Mouse (Mus musculus) liver, postnatal 0 days (tissue): ENCODE measurements around the gene Rbpjl. TPM values are rescaled to one million over a fixed set of nuclear protein-coding genes. Genes with fewer than 3 reads are reported as not detected.

Experiments used
- ATAC-seq: fragments of 200-750 bp; cut with Nextera tagmentation; 2 replicates; pipeline ENCODE4 v1.8.0; 2017; ENCODE audit warnings: mild to moderate bottlenecking, moderate library complexity
- DNase-seq: peaks from one replicate; pipeline ENCODE4 v3.0.0-alpha.2; 2016
- H3K27ac ChIP-seq: fragments of 300-500 bp; sonication (generic); 2 replicates; pipeline ENCODE4 v1.5.1; 2014; ENCODE audit warnings: antibody characterized with exemption, moderate library complexity, mild to moderate bottlenecking, low read depth
- H3K27me3 ChIP-seq: fragments of 300-500 bp; sonication (generic); 2 replicates; pipeline ENCODE4 v1.6.1; 2014; ENCODE audit warnings: low read length, control low read depth, mixed read lengths; ENCODE audit not compliant: insufficient read depth
- H3K36me3 ChIP-seq: fragments of 300-500 bp; sonication (generic); replicated peaks from 2 replicates; pipeline ENCODE4 v1.6.1; 2014; ENCODE audit warnings: mild to moderate bottlenecking, control low read depth, low read length, moderate library complexity, mixed read lengths; ENCODE audit not compliant: insufficient read depth
- H3K4me1 ChIP-seq: fragments of 300-500 bp; sonication (generic); 2 replicates; pipeline ENCODE4 v1.6.1; 2014; ENCODE audit warnings: antibody characterized with exemption, mild to moderate bottlenecking, control low read depth; ENCODE audit not compliant: insufficient read depth
- H3K4me2 ChIP-seq: fragments of 300-500 bp; sonication (generic); 2 replicates; pipeline ENCODE4 v1.6.1; 2014; ENCODE audit warnings: low read depth, mild to moderate bottlenecking, low read length, moderate library complexity, mixed read lengths
- H3K4me3 ChIP-seq: fragments of 300-500 bp; sonication (generic); 2 replicates; pipeline ENCODE4 v1.5.1; 2014; ENCODE audit warnings: low read depth, low read length
- H3K9ac ChIP-seq: fragments of 300-500 bp; sonication (generic); replicated peaks from 2 replicates; pipeline ENCODE4 v1.6.1; 2014; ENCODE audit warnings: mild to moderate bottlenecking, moderate library complexity
- H3K9me3 ChIP-seq: fragments of 300-500 bp; sonication (generic); 2 replicates; pipeline ENCODE4 v1.6.1; 2016; ENCODE audit warnings: mild to moderate bottlenecking, control low read depth, low read length, mixed read lengths
- CTCF ChIP-seq: sonication (generic); IDR thresholded peaks from 2 replicates; pipeline ENCODE4 v1.5.1; 2016; ENCODE audit warnings: antibody characterized with exemption, low read depth
- EP300 ChIP-seq: IDR thresholded peaks from 2 replicates; pipeline ENCODE4 v1.6.1; 2016; ENCODE audit warnings: antibody characterized with exemption, low read depth, mild to moderate bottlenecking
- WGBS: fragments of 180-500 bp; shearing (Covaris S2); extraction: QIAGEN DNeasy Blood & Tissue Kit; methylation state at CpG from one replicate; pipeline ENCODE4 v1.1.7; 2014; ENCODE audit not compliant: insufficient replicate concordance; 5-methylcytosine and 5-hydroxymethylcytosine counted together
- polyA plus RNA-seq: library from polyadenylated mRNA; unstranded; fragments of >200 nt; fragmentation: Nextera tagmentation; extraction: Ambion mirVana; gene quantifications from 2 replicates; pipeline ENCODE4 v1.2.1, GENCODE M21; 2015

Rbpjl gene
- polyA plus RNA-seq, 1 experiment from 2014 or later = not detected

DNA sequence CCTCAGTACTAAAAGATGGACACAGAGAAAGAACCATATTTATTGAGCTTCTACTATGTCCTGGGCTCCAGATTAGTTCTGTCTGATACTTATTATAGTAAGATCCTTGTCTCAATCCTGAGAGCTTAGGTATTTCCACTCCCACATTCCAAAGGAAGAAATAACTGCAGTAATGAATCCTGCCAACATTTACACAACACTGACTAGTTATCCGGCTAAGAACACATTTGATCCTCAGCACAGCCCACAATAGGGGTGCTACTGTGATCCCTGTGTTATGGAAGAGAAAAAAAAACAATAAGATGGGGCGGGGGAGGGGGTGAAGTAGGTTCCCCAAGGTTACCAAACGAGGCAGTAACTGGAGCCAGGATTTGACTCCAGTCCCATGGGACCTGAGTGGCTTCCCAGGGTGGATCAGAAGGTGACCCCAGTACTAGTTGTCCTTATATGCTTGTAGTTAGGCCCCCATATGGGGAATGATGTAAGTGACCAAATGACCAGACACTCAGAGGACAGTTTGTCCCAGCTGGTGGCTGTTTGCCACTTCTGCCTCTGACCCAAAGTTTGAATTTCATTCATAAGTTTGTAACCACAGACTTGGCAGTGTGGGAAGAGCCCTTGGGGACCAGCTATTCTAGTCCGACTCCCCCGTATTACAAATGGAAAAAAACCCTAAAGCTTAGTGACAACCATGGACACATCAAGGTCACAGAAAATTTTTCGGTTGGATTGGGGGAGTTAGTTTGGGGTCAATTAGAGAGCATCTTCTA is 52.7 kb downstream of the Rbpjl start:
- peak overlapping the region; percentile 93 for H3K27ac ChIP-seq
- H3K36me3 ChIP-seq = no peaks in the 10 kb centered on the region
- no peak overlapping the region for H3K4me3 ChIP-seq
- 59% methylated on average over 6 of the region's 6 CpGs for WGBS
- H3K9ac ChIP-seq = peak overlapping the region; percentile 35
- H3K27me3 ChIP-seq = no peaks in the 10 kb centered on the region
- no peak for ATAC-seq
- peaks cover 15% of the 10 kb centered on the region for H3K4me1 ChIP-seq
- peak; percentile 63; the same call in 1 of the 2 replicates for TF ChIP-seq EP300
- TF ChIP-seq CTCF = no peak
- DNase-seq = no peak
- peak overlapping the region; percentile 2; the same call in 1 of the 2 replicates for H3K4me2 ChIP-seq
- H3K9me3 ChIP-seq = no peaks in the 10 kb centered on the region

GRCm38 (mm10) chr2:164456413-164456812 is 53.5 kb downstream of the Rbpjl start:
- peak overlapping the region; percentile 93 for H3K27ac ChIP-seq
- TF ChIP-seq CTCF (no peak), EP300 (no peak)
- 65% methylated on average over 1 of the region's 1 CpGs for WGBS
- DNase-seq = no peak
- H3K9me3 ChIP-seq = no peaks in the 10 kb centered on the region
- peak overlapping the region; percentile 60 for H3K9ac ChIP-seq
- peak overlapping the region; percentile 52 for H3K4me2 ChIP-seq
- no peaks in the 10 kb centered on the region for H3K27me3 ChIP-seq
- H3K4me1 ChIP-seq = peaks cover 15% of the 10 kb centered on the region
- no peaks in the 10 kb centered on the region for H3K36me3 ChIP-seq
- H3K4me3 ChIP-seq = no peak overlapping the region
- ATAC-seq = no peak

- H3K4me2 ChIP-seq = peak within 1 kb of the TSS; percentile 52
- H3K36me3 ChIP-seq = no peaks in the 10 kb centered on the region
- peak within 1 kb of the TSS; percentile 93 for H3K27ac ChIP-seq
- WGBS = 7% methylated on average over 7 of the region's 7 CpGs
- H3K9me3 ChIP-seq = no peaks in the 10 kb centered on the region
- no peaks in the 10 kb centered on the region for H3K27me3 ChIP-seq
- ATAC-seq (no peak), DNase-seq (no peak)
- H3K4me1 ChIP-seq = peaks cover 19% of the 10 kb centered on the region
- TF ChIP-seq CTCF (no peak), EP300 (no peak)
- H3K4me3 ChIP-seq = no peak within 1 kb of the TSS
- peak within 1 kb of the TSS; percentile 60 for H3K9ac ChIP-seq
Measured at GRCm38 (mm10) chr2:164456864-164457300, 53.9 kb downstream of the Rbpjl start, which contains the start of gene Sys1. TSS of gene Sys1 (plus strand) at chr2:164456964.

GRCm38 (mm10) chr2:164457942-164458341 is 55.0 kb downstream of the Rbpjl start:
- H3K4me2 ChIP-seq = peak overlapping the region; percentile 52; the same call in 1 of the 2 replicates
- peak overlapping the region; percentile 93 for H3K27ac ChIP-seq
- no peaks in the 10 kb centered on the region; the same call in 1 of the 2 replicates for H3K36me3 ChIP-seq
- peaks cover 25% of the 10 kb centered on the region for H3K4me1 ChIP-seq
- peak; percentile 3 for ATAC-seq
- no peaks in the 10 kb centered on the region for H3K9me3 ChIP-seq
- H3K27me3 ChIP-seq = no peaks in the 10 kb centered on the region
- H3K4me3 ChIP-seq = no peak overlapping the region
- peak; percentile 29 for DNase-seq
- TF ChIP-seq CTCF = no peak
- TF ChIP-seq EP300 = peak; percentile 16; the same call in 1 of the 2 replicates
- WGBS = 48% methylated on average over 7 of the region's 7 CpGs
- H3K9ac ChIP-seq = 0 out of 2 replicates have a peak overlapping the region, but pooled peaks have one; percentile 2

- 29% methylated on average over 8 of the region's 8 CpGs for WGBS
- Histone ChIP-seq H3K4me2 (peak overlapping the region; percentile 52; the same call in 1 of the 2 replicates), H3K9me3 (no peaks in the 10 kb centered on the region), H3K9ac (0 out of 2 replicates have a peak overlapping the region, but pooled peaks have one; percentile 2), H3K4me1 (peaks cover 25% of the 10 kb centered on the region), H3K27me3 (no peaks in the 10 kb centered on the region), H3K36me3 (peaks cover 4% of the 10 kb centered on the region; the same call in 1 of the 2 replicates), H3K4me3 (no peak overlapping the region), H3K27ac (peak overlapping the region; percentile 93)
- TF ChIP-seq EP300 (peak; percentile 86), CTCF (no peak)
- DNase-seq = peak; percentile 60
- peak; percentile 57 for ATAC-seq
Measured at GRCm38 (mm10) chr2:164458535-164458934, 55.6 kb downstream of the Rbpjl start.
